Mouse (Mus musculus): ENCODE measurements at regions not wholly inside any gene's neighbourhood (a gene's known extent, or its start where the extent isn't known, plus 50 kb on each side); places are given as distances from the start of the nearest gene placed in this dataset.

- no peak for DNase-seq (ENCODE audit: low spot score in 2 of 2)
Measured at GRCm38 (mm10) chr3:140645785-140646388, 566.3 kb downstream of the Pdha2 start.

- DNase-seq (ENCODE audit: low spot score in 2 of 2): no peak
Measured at GRCm38 (mm10) chr3:140619885-140620284, 592.3 kb downstream of the Pdha2 start.
